Mouse (Mus musculus): Measurements from ENCODE around the gene Srgap1. TPM values are rescaled to one million over a fixed set of nuclear protein-coding genes. Genes with fewer than 3 reads are reported as not detected.

Srgap1 gene
- polyA plus RNA-seq, 1 experiment from 2014 or later = 8.2 TPM

- Histone ChIP-seq H3K27me3 (ENCODE audit: control insufficient read depth, insufficient read depth, low read length) (no peaks in the 10 kb centered on the region), H3K9me3 (replicated peaks; ENCODE audit: control insufficient read depth, low read length) (no peaks in the 10 kb centered on the region), H3K4me3 (ENCODE audit: low read depth, low read length) (no peak overlapping the region), H3K4me1 (ENCODE audit: control insufficient read depth, insufficient read depth, low read length) (no peaks in the 10 kb centered on the region), H3K4me2 (no peak overlapping the region), H3K36me3 (ENCODE audit: control insufficient read depth, insufficient read depth, low read length) (no peaks in the 10 kb centered on the region), H3K27ac (ENCODE audit: low read depth, low read length) (no peak overlapping the region), H3K9ac (ENCODE audit: low read depth, low read length) (no peak overlapping the region)
- no peak for ATAC-seq (replicated peaks; ENCODE audit: insufficient number of reproducible peaks, low FRiP score, low TSS enrichment)
- WGBS (ENCODE audit: insufficient replicate concordance) = 73% methylated on average over 6 of the region's 6 CpGs
Observed at GRCm38 (mm10) chr10:121900772-121901171, 146.3 kb downstream of the Srgap1 start.

- no peak overlapping the region for H3K9ac ChIP-seq (ENCODE audit: low read depth, low read length)
- H3K27me3 ChIP-seq (ENCODE audit: control insufficient read depth, insufficient read depth, low read length) = no peaks in the 10 kb centered on the region
- no peak overlapping the region for H3K4me2 ChIP-seq
- no peak overlapping the region for H3K27ac ChIP-seq (ENCODE audit: low read depth, low read length)
- no peak overlapping the region for H3K4me3 ChIP-seq (ENCODE audit: low read depth, low read length)
- H3K4me1 ChIP-seq (ENCODE audit: control insufficient read depth, insufficient read depth, low read length) = no peaks in the 10 kb centered on the region
- H3K36me3 ChIP-seq (ENCODE audit: control insufficient read depth, insufficient read depth, low read length) = no peaks in the 10 kb centered on the region
- no peak for ATAC-seq (replicated peaks; ENCODE audit: insufficient number of reproducible peaks, low FRiP score, low TSS enrichment)
- 83% methylated on average over 6 of the region's 6 CpGs for WGBS (ENCODE audit: insufficient replicate concordance)
- no peaks in the 10 kb centered on the region for H3K9me3 ChIP-seq (replicated peaks; ENCODE audit: control insufficient read depth, low read length)
Observed at GRCm38 (mm10) chr10:121899706-121900105, 147.4 kb downstream of the Srgap1 start.

- no peak overlapping the region for H3K4me2 ChIP-seq
- H3K4me1 ChIP-seq (ENCODE audit: control insufficient read depth, insufficient read depth, low read length) = no peaks in the 10 kb centered on the region
- no peak overlapping the region for H3K27ac ChIP-seq (ENCODE audit: low read depth, low read length)
- no peak overlapping the region for H3K4me3 ChIP-seq (ENCODE audit: low read depth, low read length)
- WGBS (ENCODE audit: insufficient replicate concordance) = 98% methylated on average over 2 of the region's 2 CpGs
- H3K9ac ChIP-seq (ENCODE audit: low read depth, low read length) = no peak overlapping the region
- no peak for ATAC-seq (replicated peaks; ENCODE audit: insufficient number of reproducible peaks, low FRiP score, low TSS enrichment)
- H3K36me3 ChIP-seq (ENCODE audit: control insufficient read depth, insufficient read depth, low read length) = no peaks in the 10 kb centered on the region
- H3K9me3 ChIP-seq (replicated peaks; ENCODE audit: control insufficient read depth, low read length) = no peaks in the 10 kb centered on the region
- no peaks in the 10 kb centered on the region for H3K27me3 ChIP-seq (ENCODE audit: control insufficient read depth, insufficient read depth, low read length)
Observed at GRCm38 (mm10) chr10:121897835-121898370, 149.2 kb downstream of the Srgap1 start.

- Histone ChIP-seq H3K36me3 (ENCODE audit: control insufficient read depth, insufficient read depth, low read length) (no peaks in the 10 kb centered on the region), H3K4me2 (no peak overlapping the region), H3K4me1 (ENCODE audit: control insufficient read depth, insufficient read depth, low read length) (peaks cover 5% of the 10 kb centered on the region; the same call in 1 of the 2 replicates), H3K27me3 (ENCODE audit: control insufficient read depth, insufficient read depth, low read length) (no peaks in the 10 kb centered on the region), H3K9me3 (replicated peaks; ENCODE audit: control insufficient read depth, low read length) (no peaks in the 10 kb centered on the region), H3K27ac (ENCODE audit: low read depth, low read length) (no peak overlapping the region), H3K9ac (ENCODE audit: low read depth, low read length) (no peak overlapping the region), H3K4me3 (ENCODE audit: low read depth, low read length) (no peak overlapping the region)
- 52% methylated on average over 13 of the region's 13 CpGs for WGBS (ENCODE audit: insufficient replicate concordance)
- no peak for ATAC-seq (replicated peaks; ENCODE audit: insufficient number of reproducible peaks, low FRiP score, low TSS enrichment)
Observed at GRCm38 (mm10) chr10:121891390-121892067, 155.6 kb downstream of the Srgap1 start.

GRCm38 (mm10) chr10:121890061-121890460 is 157.1 kb downstream of the Srgap1 start:
- Histone ChIP-seq H3K4me1 (ENCODE audit: control insufficient read depth, insufficient read depth, low read length) (peaks cover 14% of the 10 kb centered on the region), H3K36me3 (ENCODE audit: control insufficient read depth, insufficient read depth, low read length) (no peaks in the 10 kb centered on the region), H3K9ac (ENCODE audit: low read depth, low read length) (no peak overlapping the region), H3K9me3 (replicated peaks; ENCODE audit: control insufficient read depth, low read length) (no peaks in the 10 kb centered on the region), H3K4me2 (no peak overlapping the region), H3K27me3 (ENCODE audit: control insufficient read depth, insufficient read depth, low read length) (no peaks in the 10 kb centered on the region), H3K4me3 (ENCODE audit: low read depth, low read length) (no peak overlapping the region), H3K27ac (ENCODE audit: low read depth, low read length) (no peak overlapping the region)
- 63% methylated on average over 6 of the region's 6 CpGs for WGBS (ENCODE audit: insufficient replicate concordance)
- ATAC-seq (replicated peaks; ENCODE audit: insufficient number of reproducible peaks, low FRiP score, low TSS enrichment) = no peak

GRCm38 (mm10) chr10:121886805-121887204 is 160.3 kb downstream of the Srgap1 start:
- Histone ChIP-seq H3K27ac (ENCODE audit: low read depth, low read length) (no peak overlapping the region), H3K9ac (ENCODE audit: low read depth, low read length) (no peak overlapping the region), H3K4me3 (ENCODE audit: low read depth, low read length) (no peak overlapping the region), H3K27me3 (ENCODE audit: control insufficient read depth, insufficient read depth, low read length) (no peaks in the 10 kb centered on the region), H3K36me3 (ENCODE audit: control insufficient read depth, insufficient read depth, low read length) (no peaks in the 10 kb centered on the region), H3K4me2 (no peak overlapping the region), H3K9me3 (replicated peaks; ENCODE audit: control insufficient read depth, low read length) (no peaks in the 10 kb centered on the region), H3K4me1 (ENCODE audit: control insufficient read depth, insufficient read depth, low read length) (peaks cover 14% of the 10 kb centered on the region)
- 44% methylated on average over 6 of the region's 6 CpGs for WGBS (ENCODE audit: insufficient replicate concordance)
- ATAC-seq (replicated peaks; ENCODE audit: insufficient number of reproducible peaks, low FRiP score, low TSS enrichment) = no peak

GRCm38 (mm10) chr10:121885512-121886218 is 161.4 kb downstream of the Srgap1 start:
- Histone ChIP-seq H3K4me2 (no peak overlapping the region), H3K36me3 (ENCODE audit: control insufficient read depth, insufficient read depth, low read length) (no peaks in the 10 kb centered on the region), H3K27me3 (ENCODE audit: control insufficient read depth, insufficient read depth, low read length) (no peaks in the 10 kb centered on the region), H3K9ac (ENCODE audit: low read depth, low read length) (no peak overlapping the region), H3K4me3 (ENCODE audit: low read depth, low read length) (no peak overlapping the region), H3K27ac (ENCODE audit: low read depth, low read length) (no peak overlapping the region), H3K9me3 (replicated peaks; ENCODE audit: control insufficient read depth, low read length) (no peaks in the 10 kb centered on the region), H3K4me1 (ENCODE audit: control insufficient read depth, insufficient read depth, low read length) (peaks cover 9% of the 10 kb centered on the region)
- ATAC-seq (replicated peaks; ENCODE audit: insufficient number of reproducible peaks, low FRiP score, low TSS enrichment) = no peak
- WGBS (ENCODE audit: insufficient replicate concordance) = 32% methylated on average over 9 of the region's 9 CpGs

- WGBS (ENCODE audit: insufficient replicate concordance) = 71% methylated on average over 6 of the region's 6 CpGs
- no peak for ATAC-seq (replicated peaks; ENCODE audit: insufficient number of reproducible peaks, low FRiP score, low TSS enrichment)
- Histone ChIP-seq H3K4me1 (ENCODE audit: control insufficient read depth, insufficient read depth, low read length) (peaks cover 16% of the 10 kb centered on the region), H3K4me3 (ENCODE audit: low read depth, low read length) (no peak overlapping the region), H3K36me3 (ENCODE audit: control insufficient read depth, insufficient read depth, low read length) (no peaks in the 10 kb centered on the region), H3K4me2 (no peak overlapping the region), H3K27me3 (ENCODE audit: control insufficient read depth, insufficient read depth, low read length) (no peaks in the 10 kb centered on the region), H3K9me3 (replicated peaks; ENCODE audit: control insufficient read depth, low read length) (no peaks in the 10 kb centered on the region), H3K9ac (ENCODE audit: low read depth, low read length) (no peak overlapping the region), H3K27ac (ENCODE audit: low read depth, low read length) (no peak overlapping the region)
Observed at GRCm38 (mm10) chr10:121882461-121882860, 164.7 kb downstream of the Srgap1 start.
